Mouse (Mus musculus): ENCODE measurements around the gene Mapkap1.

DNA sequence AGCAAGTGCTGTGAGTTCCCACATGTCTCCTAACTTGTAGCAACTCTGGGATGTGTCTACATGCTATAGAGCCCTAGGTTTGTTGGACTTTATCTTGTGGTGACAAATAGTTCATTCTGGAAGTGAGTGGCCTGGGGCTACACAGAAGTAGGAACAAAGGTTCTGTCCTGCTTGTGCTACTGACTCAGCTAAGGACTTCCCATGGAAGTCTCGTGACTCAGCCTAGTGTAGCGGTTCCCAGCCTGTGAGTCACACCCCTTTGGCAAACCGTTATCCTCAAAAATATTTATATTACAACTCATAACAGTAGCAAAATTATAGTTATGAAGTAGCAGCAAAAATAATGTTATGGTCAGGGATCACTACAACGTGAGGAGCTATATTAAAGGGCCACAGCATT is 202.9 kb downstream of the Mapkap1 start:
- TF ChIP-seq EP300 (optimal IDR thresholded peaks at IDR 0.05) = no peak
- TF ChIP-seq CTCF (IDR thresholded peaks at IDR 0.05; ENCODE audit: low read depth) = no peak

All from stomach, postnatal 0 days (tissue).